Mouse (Mus musculus) MEL (cell line): ENCODE results near the gene Dstyk. TPM values are rescaled to one million over a fixed set of nuclear protein-coding genes. Genes with fewer than 3 reads are reported as not detected.

Experiments used
- DNase-seq: peaks from one replicate; pipeline ENCODE4 v3.0.0; 2011; ENCODE audit warnings: low read depth, low spot score
- H3K27ac ChIP-seq: 2 replicates; pipeline ENCODE4 v1.5.1; 2012; ENCODE audit warnings: low read depth, mild to moderate bottlenecking, control low read depth, low read length, moderate library complexity; ENCODE audit not compliant: control insufficient read depth
- H3K27me3 ChIP-seq, 2 experiments: fragments of 150-350 bp in 1 of 2; sonication (generic) in 1 of 2; 2 replicates each; pipeline ENCODE4 v1.6.1; 2012; ENCODE audit warnings: low read length in 2 of 2, mild to moderate bottlenecking in 2 of 2, improper control_type of control experiment in 1 of 2, moderate library complexity in 1 of 2; ENCODE audit not compliant: insufficient read depth in 2 of 2, control insufficient read depth in 1 of 2
- H3K36me3 ChIP-seq, 2 experiments: 2 replicates each; pipeline ENCODE4 v1.6.1; 2012 to 2014; ENCODE audit warnings: low read length in 2 of 2, improper control_type of control experiment in 1 of 2, inconsistent platforms in 1 of 2, mild to moderate bottlenecking in 1 of 2; ENCODE audit not compliant: insufficient read depth in 2 of 2, control insufficient read depth in 1 of 2
- H3K4me1 ChIP-seq, 2 experiments: fragments of 150-350 bp in 1 of 2; sonication (generic) in 1 of 2; 2 replicates each; pipeline ENCODE4 v1.6.1; 2012; ENCODE audit warnings: low read length in 2 of 2, improper control_type of control experiment in 1 of 2, mild to moderate bottlenecking in 1 of 2; ENCODE audit not compliant: insufficient read depth in 2 of 2, control insufficient read depth in 1 of 2
- H3K4me3 ChIP-seq, 2 experiments: fragments of 150-350 bp in 1 of 2; sonication (generic) in 1 of 2; 2 replicates each; pipeline ENCODE4 v1.5.1; 2012; ENCODE audit warnings: low read depth in 2 of 2, low read length in 2 of 2, mild to moderate bottlenecking in 2 of 2, moderate library complexity in 2 of 2, control low read depth in 1 of 2, improper control_type of control experiment in 1 of 2; ENCODE audit not compliant: control insufficient read depth in 1 of 2, insufficient read depth in 1 of 2
- H3K79me2 ChIP-seq: 2 replicates; pipeline ENCODE4 v1.6.1; 2012; ENCODE audit warnings: mild to moderate bottlenecking, low read length, moderate library complexity; ENCODE audit not compliant: control insufficient read depth, poor library complexity, insufficient read depth
- H3K9ac ChIP-seq: 2 replicates; pipeline ENCODE4 v1.6.1; 2012; ENCODE audit warnings: low read depth, mild to moderate bottlenecking, control low read depth, low read length, moderate library complexity; ENCODE audit not compliant: control insufficient read depth, poor library complexity, severe bottlenecking
- H3K9me3 ChIP-seq: fragments of 150-350 bp; sonication (generic); replicated peaks from 2 replicates; pipeline ENCODE4 v1.6.1; 2012; ENCODE audit warnings: mild to moderate bottlenecking, low read length, improper control_type of control experiment, moderate library complexity; ENCODE audit not compliant: insufficient read depth
- BHLHE40 ChIP-seq: IDR thresholded peaks from 2 replicates; pipeline ENCODE4 v1.6.1; 2012; ENCODE audit warnings: low read depth, mild to moderate bottlenecking, inconsistent platforms, low read length, improper control_type of control experiment, borderline replicate concordance
- CHD2 ChIP-seq: IDR thresholded peaks from 2 replicates; pipeline ENCODE4 v1.6.1; 2011; ENCODE audit warnings: low read length, improper control_type of control experiment
- EP300 ChIP-seq, 2 experiments: IDR thresholded peaks; 2 replicates each; pipeline ENCODE4 v1.6.1; 2011; ENCODE audit warnings: improper control_type of control experiment in 2 of 2, low read length in 2 of 2, low read depth in 1 of 2, mild to moderate bottlenecking in 1 of 2
- ETS1 ChIP-seq: IDR thresholded peaks from 2 replicates; pipeline ENCODE4 v1.6.1; 2012; ENCODE audit warnings: low read depth, mild to moderate bottlenecking, inconsistent platforms, low read length, improper control_type of control experiment, moderate library complexity
- HCFC1 ChIP-seq: IDR thresholded peaks from 2 replicates; pipeline ENCODE4 v1.6.1; 2012; ENCODE audit warnings: low read depth, mild to moderate bottlenecking, inconsistent platforms, low read length, improper control_type of control experiment, moderate library complexity
- JUND ChIP-seq: IDR thresholded peaks from 2 replicates; pipeline ENCODE4 v1.6.1; 2011; ENCODE audit warnings: low read depth, mild to moderate bottlenecking, improper control_type of control experiment, low read length
- MAFK ChIP-seq: IDR thresholded peaks from 2 replicates; pipeline ENCODE4 v1.6.1; 2011; ENCODE audit warnings: low read depth, mild to moderate bottlenecking, low read length, improper control_type of control experiment, borderline replicate concordance
- MEF2A ChIP-seq: IDR thresholded peaks from 2 replicates; pipeline ENCODE4 v1.6.1; 2014; ENCODE audit warnings: low read depth, mild to moderate bottlenecking, inconsistent platforms, low read length, improper control_type of control experiment; ENCODE audit not compliant: poor library complexity, insufficient replicate concordance, severe bottlenecking; ENCODE audit errors: extremely low read depth
- MXI1 ChIP-seq: IDR thresholded peaks from 2 replicates; pipeline ENCODE4 v1.6.1; 2011; ENCODE audit warnings: mild to moderate bottlenecking, low read depth, low read length, improper control_type of control experiment
- MYC ChIP-seq: IDR thresholded peaks from 2 replicates; pipeline ENCODE4 v1.6.1; 2011; ENCODE audit warnings: low read depth, mild to moderate bottlenecking, low read length, improper control_type of control experiment, moderate library complexity
- RCOR1 ChIP-seq: IDR thresholded peaks from 2 replicates; pipeline ENCODE4 v1.6.1; 2012; ENCODE audit warnings: low read depth, mild to moderate bottlenecking, inconsistent platforms, low read length, improper control_type of control experiment
- SMC3 ChIP-seq: IDR thresholded peaks from 2 replicates; pipeline ENCODE4 v1.6.1; 2011; ENCODE audit warnings: low read depth, low read length, improper control_type of control experiment
- TAL1 ChIP-seq: IDR thresholded peaks from 2 replicates; pipeline ENCODE4 v1.6.1; 2012; ENCODE audit warnings: mild to moderate bottlenecking, inconsistent platforms, low read length, moderate library complexity, mixed read lengths
- TBP ChIP-seq: IDR thresholded peaks from 2 replicates; pipeline ENCODE4 v1.8.0; 2011; ENCODE audit warnings: low read depth, low read length, improper control_type of control experiment
- USF1 ChIP-seq: IDR thresholded peaks from 2 replicates; pipeline ENCODE4 v1.6.1; 2014; ENCODE audit warnings: low read depth, mild to moderate bottlenecking, inconsistent platforms, low read length, improper control_type of control experiment, moderate library complexity
- ZC3H11A ChIP-seq: IDR thresholded peaks from 2 replicates; pipeline ENCODE4 v1.6.1; 2012; ENCODE audit warnings: low read depth, mild to moderate bottlenecking, inconsistent platforms, low read length, improper control_type of control experiment
- ZKSCAN1 ChIP-seq: IDR thresholded peaks from 2 replicates; pipeline ENCODE4 v1.6.1; 2012; ENCODE audit warnings: low read depth, mild to moderate bottlenecking, inconsistent platforms, low read length, improper control_type of control experiment, moderate library complexity
- ZMIZ1 ChIP-seq: IDR thresholded peaks from 2 replicates; pipeline ENCODE4 v1.6.1; 2012; ENCODE audit warnings: low read depth, mild to moderate bottlenecking, inconsistent platforms, low read length, improper control_type of control experiment, moderate library complexity
- polyA plus RNA-seq, 2 experiments: library from polyadenylated mRNA; stranded (reverse) in 1 of 2; unstranded in 1 of 2; fragments of >175 nt in 1 of 2; fragments of >200 nt in 1 of 2; gene quantifications; 2 replicates each; pipeline versions ENCODE4 v1.2.1 to v1.2.4; 2012; ENCODE audit warnings: low replicate concordance in 2 of 2, low read depth in 1 of 2; ENCODE audit not compliant: insufficient read length in 2 of 2, insufficient read depth in 1 of 2, missing spikeins in 1 of 2
- total RNA-seq: library from RNA; depleted of rRNA; stranded (reverse); fragments of 300-350 nt; gene quantifications from 2 replicates; pipeline ENCODE4 v1.2.3, GENCODE M21; 2012

Dstyk gene
- total and polyA plus RNA-seq, 3 experiments = 2.4 to 4.5 TPM; not detected in 1

DNA sequence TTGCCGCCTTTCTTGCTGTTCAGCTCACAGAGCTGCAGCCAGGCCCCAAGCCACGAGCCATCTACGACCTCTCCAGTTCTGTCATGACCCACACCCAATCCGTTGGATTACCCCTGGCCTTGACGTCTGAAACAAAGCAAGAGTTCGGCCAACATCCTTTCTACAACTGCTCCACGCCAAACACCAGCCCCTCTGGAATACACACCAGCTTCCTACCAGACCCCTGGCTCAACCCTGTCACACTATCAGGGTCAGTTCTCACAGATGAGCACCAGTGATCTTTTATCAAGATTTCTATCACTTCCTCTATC, 40.3 kb upstream of the Dstyk start:
- no peaks in the 10 kb centered on the region for H3K9me3 ChIP-seq
- TF ChIP-seq MAFK (no peak), TBP (no peak)
- TF ChIP-seq, all 39 proteins: peak for 0
- no peak overlapping the region for H3K27ac ChIP-seq
- peaks cover 19 to 35% of the 10 kb centered on the region in 2 experiments for H3K4me1 ChIP-seq
- no peak for DNase-seq
- H3K36me3 ChIP-seq = peaks cover 0 to 25% of the 10 kb centered on the region in 2 experiments; a peak in 2 of 4 replicates
- no peak overlapping the region for H3K4me3 ChIP-seq
- H3K27me3 ChIP-seq = no peaks in the 10 kb centered on the region
- H3K9ac ChIP-seq = no peak overlapping the region
- H3K79me2 ChIP-seq = no peaks in the 10 kb centered on the region

DNA sequence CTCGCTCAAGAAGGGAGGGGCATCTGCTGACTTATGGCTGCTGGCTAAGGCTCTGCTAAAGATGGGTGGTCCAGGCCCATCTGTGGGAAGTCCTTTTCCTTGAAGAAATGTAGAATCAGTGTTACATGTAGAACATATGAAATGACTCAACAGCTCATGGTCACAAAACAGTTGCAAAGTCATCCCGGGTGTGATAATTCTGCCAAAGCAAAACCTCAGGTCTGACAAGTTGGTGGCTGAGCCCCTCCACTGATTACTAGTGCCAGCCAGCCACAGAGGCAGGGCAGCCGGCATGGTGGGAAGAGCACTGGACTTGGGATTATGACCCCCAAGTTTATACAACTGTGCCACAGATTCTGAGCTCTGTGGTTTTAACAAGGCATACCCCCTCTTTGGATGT, 39.5 kb upstream of the Dstyk start:
- Histone ChIP-seq H3K27ac (no peak overlapping the region), H3K79me2 (no peaks in the 10 kb centered on the region), H3K9me3 (no peaks in the 10 kb centered on the region), H3K36me3 (peaks cover 0 to 30% of the 10 kb centered on the region in 2 experiments; a peak in 2 of 4 replicates), H3K4me3 (no peak overlapping the region), H3K4me1 (peaks cover 23 to 41% of the 10 kb centered on the region in 2 experiments), H3K27me3 (no peaks in the 10 kb centered on the region), H3K9ac (no peak overlapping the region)
- peak; percentile 37 for DNase-seq
- TF ChIP-seq ETS1 (peak; percentile 27; the same call in 1 of the 2 replicates), EP300 (IDR thresholded peaks at IDR 0.05; ENCODE audit: low read depth in 1 of 2, low read length in 2 of 2) (peak in 1 of 2 experiments; percentile 16; a peak in 2 of 4 replicates), SMC3 (no peak), ZC3H11A (no peak), RCOR1 (0 out of 2 replicates have a peak, but pooled peaks have one; percentile 11)

DNA sequence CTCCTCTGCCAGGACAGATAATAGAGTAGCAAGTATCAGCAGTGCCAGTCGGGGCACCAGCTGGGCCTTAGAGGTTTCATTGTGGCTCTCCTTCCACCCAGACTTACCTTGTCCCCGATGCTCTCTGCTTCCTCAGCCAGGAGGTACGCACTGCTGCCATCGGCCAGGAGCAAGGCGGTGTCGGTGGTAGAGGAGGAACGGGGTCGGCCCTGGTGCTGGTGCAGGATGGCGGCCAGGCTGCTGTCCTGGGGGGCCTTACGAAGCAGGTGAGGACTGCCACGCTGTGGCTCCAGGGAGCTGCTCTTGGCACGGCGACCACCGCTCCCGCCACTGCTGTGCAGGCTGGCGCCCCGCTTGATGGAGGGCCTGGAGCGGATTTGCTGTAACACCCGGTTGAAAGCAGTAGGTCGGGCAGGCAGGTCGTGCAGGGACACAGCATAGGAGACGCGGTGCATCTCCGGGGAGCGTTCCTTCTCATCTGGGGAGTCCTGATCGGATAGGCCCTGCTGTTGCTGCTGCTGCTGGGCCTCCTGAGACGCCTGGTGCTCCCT, 36.7 kb upstream of the Dstyk start:
- Histone ChIP-seq H3K4me1 (peaks cover 21 to 28% of the 10 kb centered on the region in 2 experiments), H3K27me3 (no peaks in the 10 kb centered on the region), H3K79me2 (no peaks in the 10 kb centered on the region), H3K4me3 (no peak overlapping the region), H3K9ac (no peak overlapping the region), H3K9me3 (no peaks in the 10 kb centered on the region), H3K27ac (no peak overlapping the region), H3K36me3 (peaks cover 0 to 16% of the 10 kb centered on the region in 2 experiments; a peak in 2 of 4 replicates)
- TF ChIP-seq ZMIZ1 = no peak
- TF ChIP-seq ZKSCAN1 = no peak
- TF ChIP-seq SMC3 = no peak
- no peak for TF ChIP-seq BHLHE40
- TF ChIP-seq MYC = no peak
- no peak for TF ChIP-seq JUND
- no peak for TF ChIP-seq MEF2A
- no peak for TF ChIP-seq CHD2
- TF ChIP-seq RCOR1 = no peak
- no peak for TF ChIP-seq TAL1
- TF ChIP-seq MXI1 = no peak
- TF ChIP-seq HCFC1 = no peak
- no peak for TF ChIP-seq USF1
- no peak for DNase-seq
